ENCODE assay signal across 22 mouse cellular contexts in the genomic region with DNA sequence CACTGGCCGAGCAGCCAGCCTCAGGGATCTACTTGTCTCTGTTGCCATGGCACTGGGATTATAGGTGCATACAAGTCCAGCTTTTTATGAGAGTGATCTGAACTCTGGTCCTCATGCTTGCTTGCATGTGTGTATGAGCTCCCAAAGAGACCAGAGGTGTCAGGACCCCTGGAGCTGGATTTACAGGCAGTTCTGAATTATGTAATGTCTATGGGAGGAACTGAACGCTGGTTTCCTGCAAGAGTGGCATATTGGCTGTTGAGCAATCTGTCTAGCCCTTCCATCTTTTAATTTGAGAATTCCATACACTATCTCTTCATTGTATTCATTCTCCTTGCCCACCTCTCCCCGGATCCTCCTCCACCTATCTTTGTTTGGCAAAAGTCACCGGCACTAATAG.
DNase-seq lines count a peak whose midpoint lies in the region; ATAC-seq and TF ChIP-seq lines count a peak whose summit lies in the region.
"Had no signal": no experiment of that assay in that cellular context is flagged by ENCODE, and none has a peak within 500 bp of the region (broad histone marks: within the 10 kb centered on the region; RNA-seq: fewer than 3 reads in every experiment).

No protein-coding gene starts in this region.

- no peaks in the 10 kb centered on the region for H3K9me3 ChIP-seq in midbrain, embryonic 15.5 days
- H3K9me3 ChIP-seq: embryonic facial prominence, embryonic 13.5 days; embryonic facial prominence, embryonic 15.5 days; forebrain, embryonic 10.5 days; forebrain, embryonic 12.5 days had no signal

- 90% methylated on average over 4 of the region's 4 CpGs for WGBS in midbrain, embryonic 15.5 days

- TF ChIP-seq POLR2A in cortical plate, adult 2 months (IDR thresholded peaks at IDR 0.05; ENCODE audit: extremely low read depth, insufficient read depth, low read length) = no peak

- no peak overlapping the region for H3K4me3 ChIP-seq in cortical plate, adult 2 months (ENCODE audit: insufficient read depth, low read length)
- no peak overlapping the region for H3K4me3 ChIP-seq in midbrain, embryonic 15.5 days
- H3K4me3 ChIP-seq: embryonic facial prominence, embryonic 13.5 days; embryonic facial prominence, embryonic 15.5 days; erythroblast, embryonic 14.5 days; forebrain, embryonic 10.5 days; forebrain, embryonic 12.5 days had no signal

- H3K27ac ChIP-seq in cortical plate, adult 2 months (ENCODE audit: insufficient read depth, low read length) = peak overlapping the region; percentile 9; the same call in 1 of the 2 replicates
- no peak overlapping the region for H3K27ac ChIP-seq in midbrain, embryonic 15.5 days
- H3K27ac ChIP-seq: embryonic facial prominence, embryonic 13.5 days; embryonic facial prominence, embryonic 15.5 days; forebrain, embryonic 10.5 days; forebrain, embryonic 12.5 days had no signal

- peak; percentile 45; the same call in 1 of the 2 replicates for ATAC-seq in common myeloid progenitor, adult 5-6 weeks (replicated peaks; ENCODE audit: low read depth, poor library complexity, severe bottlenecking)
- ATAC-seq in megakaryocyte progenitor cell, adult 5-6 weeks (replicated peaks; ENCODE audit: poor library complexity) = peak; percentile 76
- ATAC-seq in midbrain, embryonic 15.5 days (replicated peaks) = no peak
- ATAC-seq: forebrain, embryonic 14.5 days; forebrain, embryonic 16.5 days had no signal

- H3K9ac ChIP-seq in midbrain, embryonic 15.5 days = no peak overlapping the region
- H3K9ac ChIP-seq: embryonic facial prominence, embryonic 13.5 days; embryonic facial prominence, embryonic 15.5 days; forebrain, embryonic 12.5 days had no signal

- no peaks in the 10 kb centered on the region for H3K27me3 ChIP-seq in midbrain, embryonic 15.5 days (replicated peaks)
- H3K27me3 ChIP-seq: embryonic facial prominence, embryonic 13.5 days; embryonic facial prominence, embryonic 15.5 days; forebrain, embryonic 12.5 days had no signal

- no peak overlapping the region for H3K4me2 ChIP-seq in midbrain, embryonic 15.5 days
- H3K4me2 ChIP-seq: embryonic facial prominence, embryonic 13.5 days; embryonic facial prominence, embryonic 15.5 days; forebrain, embryonic 12.5 days had no signal

- peaks cover 8% of the 10 kb centered on the region for H3K4me1 ChIP-seq in cortical plate, adult 2 months (ENCODE audit: control insufficient read depth, insufficient read depth, low read length)
- H3K4me1 ChIP-seq in midbrain, embryonic 15.5 days = no peaks in the 10 kb centered on the region; the same call in 1 of the 2 replicates
- H3K4me1 ChIP-seq: embryonic facial prominence, embryonic 13.5 days; embryonic facial prominence, embryonic 15.5 days had no signal

- TF ChIP-seq CTCF in cortical plate, adult 2 months (IDR thresholded peaks at IDR 0.05; ENCODE audit: extremely low read depth, insufficient read depth, low read length) = no peak

- no peaks in the 10 kb centered on the region for H3K36me3 ChIP-seq in midbrain, embryonic 15.5 days (replicated peaks)
- H3K36me3 ChIP-seq: embryonic facial prominence, embryonic 13.5 days; embryonic facial prominence, embryonic 15.5 days; forebrain, embryonic 10.5 days; forebrain, embryonic 12.5 days had no signal

- DNase-seq in ovary, adult 18-20 months (ENCODE audit: low spot score) = no peak
- DNase-seq: adrenal gland, adult 2 months; adrenal gland, postnatal 10 days; adrenal gland, postnatal 25 days; cerebellum, adult 11 months; cerebellum, adult 18-20 months; cerebellum, adult 8-10 months; cerebellum, adult 9-11 months; cerebellum, postnatal 14 days; cerebellum, postnatal 36 days; embryo, embryonic 11 days had no signal
